Mouse (Mus musculus) cerebellum, postnatal 25 days (tissue): ENCODE measurements around the gene Foxk2.
A peak's percentile ranks its signal among the peaks of the same experiment; 100 is the strongest.

Source experiments
- DNase-seq, 2 experiments: peaks; one replicate each; pipeline ENCODE4 v3.0.0; 2021; ENCODE audit warnings: mixed read lengths in 2 of 2

Foxk2 gene

DNA sequence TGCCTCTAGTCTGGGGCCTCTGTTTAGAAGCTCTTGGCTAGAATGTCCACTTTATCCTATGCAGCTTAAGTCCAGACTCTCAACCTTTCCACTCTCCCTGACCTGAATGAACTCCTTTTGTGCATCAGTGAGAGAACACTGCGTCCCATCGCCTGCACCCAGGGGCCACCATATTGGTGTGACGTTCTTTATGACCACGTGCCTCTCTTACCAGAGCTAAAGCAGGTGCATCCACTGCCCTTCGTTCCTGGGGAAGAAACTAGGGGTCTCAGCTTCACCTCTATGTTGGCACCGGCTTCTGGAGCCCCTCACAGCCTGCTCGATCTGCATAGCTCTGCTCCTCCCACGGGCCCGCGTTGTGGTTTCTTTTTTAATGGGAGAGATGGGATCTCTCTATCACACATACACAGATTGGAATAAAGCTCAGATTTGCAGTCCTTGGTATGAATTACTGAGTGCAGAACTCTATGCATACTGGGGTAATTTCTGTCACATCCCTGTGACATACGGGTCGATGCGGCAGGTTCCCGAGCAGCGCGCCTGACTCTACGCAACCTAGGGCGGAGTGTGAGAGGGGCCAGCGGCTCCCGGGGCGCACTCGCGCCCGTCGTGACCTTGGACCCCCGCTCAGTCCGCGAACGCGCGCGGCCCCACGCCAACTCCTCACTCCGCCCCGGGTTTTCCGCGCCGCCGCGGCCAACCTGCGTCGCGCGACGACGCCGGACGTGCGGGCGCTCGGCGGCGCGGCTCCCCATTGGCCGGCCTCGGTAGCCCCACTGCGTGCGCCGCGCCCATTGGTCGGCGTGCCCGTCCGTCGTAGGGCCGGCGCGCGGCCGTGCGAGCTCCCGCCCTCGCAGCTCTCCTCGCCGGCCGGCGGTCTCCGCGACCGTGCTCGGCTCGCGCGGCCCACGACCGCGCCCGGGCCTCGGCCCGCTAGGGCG is at the start of gene Foxk2:
Gene Foxk2, plus strand, starts transcription at position 831 of the 941 bp plus-strand sequence.
- DNase-seq = peak; percentile 95 to 98

DNA sequence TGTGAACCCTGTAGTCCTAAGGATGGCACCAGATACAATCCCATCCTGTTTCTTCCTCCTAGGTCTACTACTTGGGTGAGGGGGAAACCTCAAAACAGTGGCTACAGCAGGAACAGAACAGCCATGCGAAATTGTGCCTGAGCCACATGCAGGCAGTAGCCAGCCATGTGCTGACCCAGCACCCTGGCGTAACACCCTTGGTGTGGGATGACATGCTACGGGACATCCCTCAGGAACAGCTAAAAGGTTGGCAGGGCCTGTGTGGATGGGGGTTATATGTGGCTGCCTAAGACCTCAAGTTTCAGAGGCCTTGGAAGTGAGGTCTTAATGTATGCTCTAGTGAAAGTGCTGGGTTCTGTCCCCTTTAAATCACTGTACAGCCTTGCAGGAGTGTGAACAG is 43.0 kb upstream of the Foxk2 start:
- no peak for DNase-seq

DNA sequence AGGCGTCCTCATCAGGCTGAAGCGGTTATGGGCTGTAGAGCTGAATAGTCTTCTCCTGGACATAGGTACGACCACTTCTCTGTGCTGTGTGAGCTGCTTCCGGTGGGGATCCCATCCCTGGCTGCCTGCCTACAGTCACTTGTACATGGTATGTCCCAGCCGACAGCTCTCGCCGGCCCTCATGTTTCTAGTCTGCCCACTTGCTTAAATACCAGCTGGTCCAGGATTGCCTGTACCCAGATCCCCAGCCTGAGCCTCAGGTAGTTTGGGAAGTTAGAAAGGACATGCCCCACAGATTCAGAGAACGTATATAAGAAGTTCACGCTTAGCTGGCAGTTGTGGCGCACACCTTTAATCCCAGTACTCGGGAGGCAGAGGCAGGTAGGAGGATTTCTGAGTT is 40.0 kb upstream of the Foxk2 start:
- DNase-seq = no peak

DNA sequence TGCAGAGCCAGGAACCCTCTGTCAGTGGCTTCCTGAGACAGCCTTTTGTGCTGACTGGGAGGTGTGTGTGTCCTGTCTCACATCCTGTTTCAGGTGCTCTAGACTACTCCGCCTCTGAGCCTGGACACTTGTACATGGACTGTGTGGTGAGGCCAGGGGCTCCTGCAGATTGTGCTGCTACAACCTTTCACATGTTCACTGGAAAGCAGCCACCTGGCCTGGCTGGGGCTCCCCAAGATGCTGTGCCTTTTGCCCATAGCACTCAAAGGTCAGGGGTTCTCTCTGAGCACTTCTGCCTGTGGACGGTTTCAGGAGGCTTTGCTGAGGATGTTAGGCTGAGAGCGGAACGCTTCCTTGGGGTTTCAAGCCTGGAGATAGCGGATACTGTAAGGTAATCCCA is 39.0 kb upstream of the Foxk2 start:
- DNase-seq = peak; percentile 41 to 43

DNA sequence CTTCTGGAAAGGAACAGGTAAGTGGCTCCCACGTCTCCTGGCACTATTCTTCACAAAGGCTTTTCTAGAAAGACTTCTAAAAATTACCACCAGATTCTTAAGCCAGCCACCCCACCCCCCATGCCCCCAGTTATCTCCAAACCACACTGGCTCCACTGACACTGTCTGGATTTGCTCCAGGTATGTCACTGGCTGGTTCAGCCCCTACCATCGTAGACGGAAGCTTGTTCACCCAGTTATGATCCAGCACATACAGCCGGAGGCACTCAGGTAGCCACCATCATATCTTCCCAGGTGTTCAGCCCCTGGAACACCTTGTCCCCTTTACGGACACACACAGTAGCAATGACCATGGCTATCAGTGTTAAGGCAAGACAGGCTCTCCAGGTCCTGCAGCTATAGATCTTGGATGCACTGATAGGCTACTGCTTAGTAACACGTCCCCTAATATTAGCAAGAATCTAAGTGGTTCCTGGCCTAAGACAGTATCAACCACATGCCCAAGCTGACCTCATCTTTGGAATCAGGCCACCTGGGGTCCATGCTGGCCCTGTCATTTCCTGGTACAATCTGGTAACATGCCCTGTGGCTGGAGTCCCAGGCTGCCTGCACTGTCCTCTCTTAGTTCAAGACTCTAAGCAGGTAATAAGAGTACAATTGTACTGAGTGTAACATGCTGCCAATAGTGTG is 38.3 kb upstream of the Foxk2 start:
- peak; percentile 75 to 83 for DNase-seq

DNA sequence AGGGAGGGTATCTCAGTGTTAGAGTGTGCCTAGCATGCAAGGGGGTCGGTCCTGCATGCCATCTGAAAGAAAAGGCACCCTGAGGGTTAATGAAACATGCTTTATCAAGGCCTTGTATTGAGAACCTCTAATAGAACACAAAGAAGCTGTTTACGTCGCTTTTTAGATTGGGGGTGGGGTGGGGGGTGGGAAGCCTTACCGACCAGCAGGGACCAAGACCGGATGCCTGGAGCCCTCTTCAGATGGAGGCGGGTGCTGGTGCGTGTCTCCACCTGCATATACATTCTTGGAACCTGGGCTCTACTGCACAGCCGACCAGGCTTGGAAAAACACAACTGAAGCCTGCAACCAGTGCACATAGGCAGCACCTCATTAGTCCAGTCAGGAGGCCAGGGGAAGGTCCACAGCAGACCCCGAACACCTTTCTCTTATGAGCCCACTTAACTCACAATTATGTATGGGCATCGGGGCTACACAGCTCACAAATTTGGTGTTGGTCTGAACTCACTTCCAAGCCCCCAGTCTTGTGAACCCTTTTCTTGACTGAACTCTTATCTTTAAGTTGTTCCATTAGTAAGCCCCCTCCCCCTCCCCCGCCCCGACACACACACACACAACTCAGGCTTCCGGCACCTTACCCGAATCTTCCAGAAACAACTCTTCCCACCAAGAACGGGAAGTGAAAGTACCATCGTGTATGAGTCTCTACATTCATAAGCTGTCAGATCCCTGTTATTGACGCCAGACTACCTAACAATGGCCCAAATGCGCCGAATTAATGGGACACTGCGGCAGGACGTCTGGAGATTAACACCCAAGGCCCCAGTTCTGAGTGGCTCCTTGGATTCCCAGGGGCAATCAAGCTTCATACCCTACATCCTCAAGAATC is 31.4 kb upstream of the Foxk2 start:
- peak in 1 of 2 experiments; percentile 31 for DNase-seq

DNA sequence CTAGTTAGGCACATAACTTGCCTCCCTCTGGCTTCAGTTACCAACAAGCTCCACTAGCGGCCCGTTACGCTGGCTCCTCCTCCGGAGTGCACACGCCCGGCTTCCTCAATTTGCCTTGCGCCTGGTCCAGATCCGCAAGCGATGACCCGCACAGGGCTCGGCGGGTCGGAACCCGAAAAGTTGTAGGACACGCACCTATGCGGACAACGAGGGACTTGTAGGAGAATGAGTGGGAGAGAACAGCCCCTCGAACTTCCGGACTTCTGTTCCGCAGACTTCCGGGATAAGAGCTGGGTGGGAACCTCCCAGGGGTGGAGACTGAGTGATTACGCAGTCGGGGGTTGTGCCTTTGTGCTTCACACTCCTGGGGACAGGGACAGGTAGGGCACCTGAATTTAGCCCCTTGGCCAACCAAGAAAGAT is 30.8 kb upstream of the Foxk2 start, which contains the start of gene Cybc1:
Gene Cybc1, minus strand, starts transcription at position 305 of the 422 bp plus-strand sequence.
- DNase-seq = peak; percentile 77 to 81

DNA sequence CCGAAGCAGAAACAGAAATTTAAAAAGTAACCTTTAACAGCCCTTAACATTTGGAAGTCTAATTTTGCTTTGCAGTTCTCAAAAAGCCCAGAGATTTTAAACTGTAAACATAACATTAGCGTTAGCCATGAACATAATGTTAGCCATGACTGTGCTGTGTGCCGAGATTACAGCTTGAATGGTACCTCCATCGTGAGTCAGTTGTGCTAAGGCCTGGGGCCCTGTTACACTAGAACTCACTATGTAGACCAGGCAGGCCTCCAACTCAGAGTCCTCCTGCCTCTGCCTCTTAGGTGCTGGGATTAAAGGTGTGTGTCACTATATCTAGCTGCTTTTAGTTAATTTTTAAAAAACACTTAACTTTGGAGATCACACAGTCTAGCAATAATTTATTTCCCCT is 28.6 kb upstream of the Foxk2 start:
- no peak for DNase-seq

DNA sequence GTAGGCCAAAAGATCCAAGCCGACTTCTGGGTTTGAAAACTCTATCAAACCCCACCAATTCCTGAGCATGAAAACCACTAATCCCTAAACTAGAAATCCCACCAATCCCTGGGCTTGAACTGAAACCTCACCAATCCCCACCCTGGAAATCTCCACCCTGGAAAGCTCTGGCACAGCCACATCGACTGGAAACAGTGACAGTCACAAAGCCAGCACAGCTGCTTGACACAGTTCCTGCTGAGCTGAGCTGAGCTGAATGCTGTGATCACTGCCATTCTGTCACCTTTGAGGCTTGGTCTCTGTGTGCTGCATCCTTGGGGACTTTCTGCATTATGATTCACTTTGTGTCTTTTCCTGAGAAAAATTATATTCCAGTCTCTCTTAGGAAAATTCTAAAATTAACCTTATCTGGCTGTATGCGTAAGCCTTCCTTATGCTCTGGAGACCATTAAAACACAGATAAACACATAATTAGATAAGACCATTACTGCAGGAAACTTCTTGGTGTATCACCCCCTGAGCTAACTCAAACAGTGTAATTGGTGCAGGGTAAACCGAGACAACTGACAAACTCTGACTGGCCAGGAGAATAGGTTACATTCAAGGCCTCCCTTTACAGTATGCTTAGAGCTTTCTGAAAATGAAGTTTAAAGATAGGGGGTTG is 28.0 kb upstream of the Foxk2 start:
- no peak for DNase-seq

DNA sequence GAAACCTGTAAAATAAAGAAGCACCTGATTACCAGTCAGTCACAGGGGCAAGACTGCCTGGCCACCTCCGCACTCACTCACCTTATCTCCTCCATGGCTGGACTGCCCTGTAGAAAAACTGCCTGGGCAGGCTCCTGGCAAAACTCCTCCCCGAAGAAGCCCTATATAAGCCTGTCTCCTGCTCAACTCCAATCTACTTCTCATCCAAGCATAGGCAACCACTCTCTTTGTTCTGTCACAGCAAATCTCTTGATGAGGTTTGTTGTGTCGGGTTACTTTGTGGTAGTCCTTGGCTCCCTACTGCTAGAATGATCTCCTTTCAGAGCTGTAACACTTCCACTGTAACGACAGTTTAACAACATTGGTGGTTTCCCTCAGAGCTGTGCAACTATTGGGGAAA is 27.1 kb upstream of the Foxk2 start:
- DNase-seq = no peak

DNA sequence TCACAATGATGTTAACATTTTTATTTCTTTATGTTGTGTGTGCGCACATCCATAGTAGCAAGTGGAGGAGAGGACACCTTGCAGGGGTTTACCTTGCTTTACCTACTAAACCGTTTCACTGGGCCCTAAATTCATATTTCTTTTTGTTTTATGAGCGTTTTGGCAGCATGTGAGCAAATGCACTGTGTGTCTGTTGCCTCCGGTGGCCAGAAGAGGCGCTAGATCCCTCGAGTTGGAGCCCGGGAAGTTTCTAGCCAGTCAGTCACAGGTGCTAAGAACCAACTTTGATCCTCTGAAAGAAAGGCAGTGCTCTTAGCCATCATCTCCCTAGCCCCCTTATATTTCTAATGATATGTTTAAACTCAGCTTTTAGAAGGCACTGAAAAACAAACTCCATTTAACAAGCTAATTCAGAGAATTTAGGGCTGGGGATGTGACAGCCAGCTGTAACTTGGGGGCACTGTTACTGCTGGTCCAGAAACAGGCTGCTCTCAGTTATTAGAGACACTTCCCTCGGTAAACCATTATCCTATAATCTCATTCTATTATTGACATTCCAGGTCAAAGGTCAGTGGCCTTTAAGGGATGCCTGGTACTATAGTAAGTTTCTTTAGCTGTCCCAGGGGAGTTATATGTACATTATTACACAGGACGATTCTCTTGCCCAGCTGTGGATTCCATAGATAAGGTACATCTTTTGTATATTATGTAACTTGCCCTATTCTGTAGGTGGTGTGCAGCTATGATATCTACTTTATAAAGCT is 24.1 kb upstream of the Foxk2 start:
- peak; percentile 35 to 65 for DNase-seq

DNA sequence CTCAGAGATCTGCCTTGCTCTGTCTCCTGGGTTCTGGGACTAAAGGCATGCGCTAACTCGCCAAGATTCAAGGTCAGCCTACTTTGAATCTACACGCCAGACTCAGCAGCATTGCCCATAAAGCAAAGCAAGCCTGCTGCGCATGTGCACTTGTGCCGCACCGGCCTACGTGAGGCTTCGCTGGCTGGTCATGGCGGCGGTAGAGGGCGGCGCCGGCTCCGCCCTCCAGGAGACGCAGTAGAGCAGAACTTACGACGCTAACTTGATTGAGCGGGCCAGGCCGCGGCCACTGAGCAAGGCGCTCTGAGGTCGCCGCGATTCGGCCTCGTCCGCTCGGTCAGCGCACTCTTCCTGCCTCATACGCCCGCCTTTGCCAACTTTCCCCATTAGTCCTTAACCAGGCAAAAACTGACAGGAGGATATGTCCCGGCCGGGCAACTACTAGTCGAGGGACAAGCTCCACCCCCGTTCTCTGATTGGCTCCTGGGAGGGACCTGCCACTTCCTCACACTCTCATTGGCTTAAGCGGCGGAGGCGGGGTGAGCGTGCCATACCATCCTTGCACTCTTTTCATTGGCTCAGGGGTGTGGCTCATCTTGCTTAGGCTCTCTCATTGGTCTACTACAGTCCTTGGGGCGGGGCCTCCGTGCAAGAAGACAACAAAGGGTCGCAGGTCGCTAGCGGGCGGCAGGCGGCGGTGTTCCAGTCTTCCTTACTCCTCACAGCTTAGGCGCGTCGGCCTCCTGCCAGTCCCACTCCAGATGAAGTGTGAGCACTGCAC is 23.0 kb upstream of the Foxk2 start, which contains the start of gene Narf:
Gene Narf, plus strand, starts transcription at position 690 of the 781 bp plus-strand sequence.
- DNase-seq = peak; percentile 98 to 99

DNA sequence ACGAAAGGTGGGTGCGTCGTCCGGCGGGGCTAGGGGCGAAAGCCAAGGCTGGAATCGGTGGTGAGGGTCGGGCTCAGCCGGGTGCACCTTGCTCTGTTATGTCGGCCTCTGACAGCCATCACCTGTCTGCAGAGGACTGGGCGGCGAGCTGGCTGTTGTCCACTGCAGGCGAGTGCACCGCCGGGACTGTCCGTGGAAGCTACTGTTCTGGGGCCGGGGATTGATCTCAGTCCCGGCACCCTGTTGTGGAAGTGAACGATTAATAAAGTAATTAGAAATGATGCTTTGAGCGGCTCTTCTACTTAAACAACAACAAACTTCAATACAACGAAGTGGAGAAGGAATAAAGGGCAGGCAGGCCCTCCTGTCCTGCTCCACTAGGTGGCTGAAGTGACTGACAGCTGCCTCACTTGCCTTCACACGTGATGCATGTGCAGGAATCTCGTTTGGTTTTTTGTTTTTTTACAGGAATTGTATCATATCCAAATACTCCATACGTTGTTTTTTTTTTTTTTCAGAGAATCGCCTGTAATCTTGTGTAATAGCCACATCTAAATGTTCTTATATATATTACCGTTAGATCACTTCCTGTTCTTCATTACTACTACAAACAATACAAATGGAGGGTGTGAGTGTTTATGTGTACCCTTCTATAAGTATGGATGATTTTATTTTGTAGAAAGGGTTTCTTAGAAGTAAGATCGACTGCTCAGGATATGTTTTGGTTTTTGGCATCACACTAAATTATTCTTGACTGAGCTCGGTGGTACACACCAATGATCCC is 22.3 kb upstream of the Foxk2 start:
- DNase-seq = no peak

DNA sequence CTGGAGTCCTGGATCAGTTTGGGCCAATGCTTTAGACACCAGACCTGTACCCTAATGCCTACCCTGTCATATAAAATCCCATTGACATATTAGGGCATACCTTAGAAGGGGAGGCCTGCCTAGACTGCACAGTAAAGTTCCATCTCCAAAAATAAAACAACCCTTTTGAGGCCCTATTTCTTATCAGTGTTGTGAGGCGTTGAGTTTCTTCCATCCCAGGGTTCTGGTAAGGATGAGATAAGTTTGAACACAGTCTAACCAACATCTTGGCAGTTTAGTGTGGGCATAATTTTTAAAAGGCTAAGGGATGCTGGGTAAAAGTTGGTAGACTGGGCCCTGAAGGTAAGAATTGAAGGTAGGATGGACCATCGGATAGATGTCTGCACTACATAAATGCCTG is 20.1 kb upstream of the Foxk2 start:
- DNase-seq = no peak

DNA sequence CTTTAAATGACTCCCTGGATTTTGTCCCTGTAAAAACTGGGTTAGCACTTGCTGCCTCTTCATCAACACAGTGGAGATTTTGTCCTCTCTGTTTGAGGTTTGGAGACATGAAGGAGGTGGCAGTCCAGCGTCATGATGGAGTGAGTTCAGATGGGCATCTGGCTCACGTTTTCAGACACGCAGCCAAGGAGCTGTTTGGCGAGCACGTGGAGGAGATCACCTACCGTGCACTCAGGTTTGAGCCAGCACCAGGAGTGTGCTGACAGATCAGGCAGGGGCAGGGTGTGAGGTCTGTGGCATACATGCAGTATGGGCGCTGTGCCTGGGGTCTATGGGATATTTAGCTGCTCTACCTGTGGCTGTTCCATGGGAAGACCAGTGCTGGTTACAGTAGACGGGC is 9.6 kb upstream of the Foxk2 start:
- DNase-seq = peak in 1 of 2 experiments; percentile 43

DNA sequence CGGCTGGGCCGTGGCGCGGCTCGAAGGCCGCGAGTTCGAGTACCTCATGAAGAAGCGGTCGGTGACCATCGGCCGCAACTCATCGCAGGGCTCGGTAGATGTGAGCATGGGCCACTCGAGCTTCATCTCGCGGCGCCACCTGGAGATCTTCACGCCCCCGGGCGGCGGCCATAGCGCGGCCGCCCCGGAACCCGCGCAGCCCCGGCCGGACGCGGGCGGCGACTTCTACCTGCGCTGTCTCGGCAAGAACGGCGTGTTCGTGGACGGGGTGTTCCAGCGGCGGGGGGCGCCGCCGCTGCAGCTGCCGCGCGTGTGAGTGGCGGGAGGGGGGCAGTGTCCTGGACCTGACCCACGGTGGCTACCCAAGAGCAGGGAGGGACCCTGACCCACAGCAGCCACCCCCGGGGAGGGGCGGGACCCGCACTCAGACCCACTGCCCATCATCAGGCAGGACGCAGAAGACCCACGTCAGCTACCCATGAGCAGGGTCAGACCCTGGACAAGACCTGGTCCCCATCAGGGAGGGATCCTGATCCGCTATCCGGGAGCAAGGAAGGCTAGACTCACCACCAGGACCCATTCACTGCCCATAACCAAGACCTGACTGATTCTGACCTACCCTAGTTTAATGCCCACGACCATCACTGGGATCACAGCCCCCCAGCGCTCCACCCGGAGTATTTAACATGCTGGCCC is 569 bp downstream of the Foxk2 start:
- peak; percentile 56 to 59 for DNase-seq

DNA sequence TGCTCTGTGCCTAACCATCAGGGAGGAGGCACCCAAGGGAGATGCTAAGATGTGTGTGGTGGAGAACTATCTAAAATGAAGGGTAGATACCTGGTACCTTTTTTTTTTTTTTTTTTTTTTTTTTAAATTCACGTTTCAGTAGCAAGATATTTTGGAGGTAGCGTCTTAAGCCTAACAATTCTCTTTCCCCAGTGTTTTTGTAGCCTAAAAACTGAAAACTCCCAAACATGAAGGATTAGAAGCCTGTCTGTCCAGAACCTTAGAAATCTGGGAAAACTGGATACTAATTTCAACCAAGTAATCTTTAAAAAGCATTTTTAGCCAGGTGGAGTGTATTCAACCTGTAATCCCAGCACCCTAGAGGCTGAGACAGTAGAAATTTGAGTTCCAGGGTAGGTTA is 1.3 kb downstream of the Foxk2 start:
- DNase-seq = no peak

DNA sequence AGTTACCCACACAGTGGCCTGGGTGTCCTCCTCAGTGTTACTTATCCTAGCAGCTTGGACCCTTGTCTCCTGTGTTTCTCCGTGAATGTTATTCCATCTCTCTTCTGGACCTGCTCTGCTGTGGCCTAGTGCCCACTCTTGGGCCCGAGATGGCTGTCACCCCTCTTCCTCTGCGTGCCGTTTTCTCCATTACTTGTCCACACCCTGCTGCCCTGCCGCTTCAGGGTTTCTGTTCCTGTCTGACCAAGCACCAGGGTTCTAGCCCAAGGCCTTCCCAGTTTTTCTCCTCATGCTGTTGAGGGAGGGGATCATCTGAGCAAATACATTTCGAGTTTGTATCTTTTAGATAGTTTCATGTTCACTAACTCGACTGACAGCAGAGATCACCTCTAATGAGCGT is 17.7 kb downstream of the Foxk2 start:
- no peak for DNase-seq

DNA sequence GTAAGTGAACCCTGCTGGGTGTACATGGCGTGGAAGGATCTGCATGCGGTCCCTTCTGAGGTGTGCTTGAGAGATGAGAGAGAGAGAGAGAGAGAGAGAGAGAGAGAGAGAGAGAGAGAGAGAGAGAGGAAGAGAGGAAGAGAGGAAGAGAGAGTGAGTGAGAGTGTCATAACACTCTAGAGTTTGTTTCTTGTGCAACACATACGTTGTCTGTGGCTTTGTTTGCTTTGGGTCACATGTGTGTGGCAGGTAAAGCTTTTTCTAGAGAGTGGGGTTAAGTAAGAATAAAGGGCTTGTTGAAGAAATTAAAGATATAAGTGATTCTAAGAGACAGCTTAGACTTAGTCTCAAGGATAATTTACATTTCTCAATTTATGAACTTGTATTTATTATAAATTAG is 18.2 kb downstream of the Foxk2 start:
- DNase-seq = no peak
